Mouse (Mus musculus) frontal cortex, postnatal 25 days (tissue): ENCODE results near the gene Olfr993.

ENCODE experiments used
- DNase-seq, 2 experiments: peaks; one replicate each; pipeline ENCODE4 v3.0.0; 2022; ENCODE audit warnings: low spot score in 2 of 2

Olfr993 gene

GRCm38 (mm10) chr2:85414777-85415176, at the start of gene Olfr993:
Gene Olfr993 (minus strand): TSS chr2:85414877.
- no peak for DNase-seq

- no peak for DNase-seq
Measured at GRCm38 (mm10) chr2:85443539-85443938, 28.9 kb upstream of the Olfr993 start, which contains the start of gene Olfr995. Gene Olfr995 (minus strand): TSS chr2:85443639.

DNA sequence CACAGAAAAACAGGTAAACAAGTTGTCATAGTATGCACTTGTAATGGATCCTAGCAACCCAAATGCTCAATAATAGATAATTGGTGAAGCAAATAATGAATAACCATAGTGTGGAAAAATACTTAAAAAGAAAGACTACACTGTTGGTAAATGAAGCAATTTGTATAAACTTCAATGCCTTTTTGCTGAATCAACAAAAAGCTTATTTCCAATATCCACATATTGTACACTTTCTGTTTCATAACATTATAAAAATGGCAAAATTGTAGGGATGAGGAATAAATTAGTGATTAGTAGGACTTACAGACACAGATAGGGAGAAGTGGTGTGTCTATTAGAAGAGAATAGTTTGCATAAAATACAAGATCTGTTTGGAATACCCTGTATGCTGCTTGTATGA, 27.9 kb upstream of the Olfr993 start:
- DNase-seq = no peak

DNA sequence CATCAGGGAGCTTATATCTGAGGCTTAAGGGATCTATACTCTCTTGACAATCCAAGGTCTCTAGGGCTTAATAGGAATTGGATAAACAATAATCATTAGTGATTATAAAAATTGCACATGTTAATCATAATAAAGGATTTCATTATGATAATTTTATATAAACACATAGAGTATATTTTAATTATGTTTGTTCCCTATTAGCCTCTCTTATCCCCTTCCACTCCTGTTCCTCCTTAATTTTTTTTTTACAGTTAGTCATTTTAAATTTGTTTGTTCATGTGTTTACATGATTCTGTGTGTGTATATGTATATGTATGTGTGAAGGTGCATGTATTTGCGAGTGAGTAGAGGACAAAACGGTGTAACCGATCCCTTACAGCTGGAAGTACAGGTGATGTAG, 21.7 kb upstream of the Olfr993 start, which contains the start of gene Olfr994:
TSS of gene Olfr994 (minus strand) at position 101 of the 400 bp plus-strand sequence.
- DNase-seq = no peak

- no peak for DNase-seq
Measured at GRCm38 (mm10) chr2:85425893-85426292, 11.2 kb upstream of the Olfr993 start.

GRCm38 (mm10) chr2:85409369-85409768, 5.3 kb downstream of the Olfr993 start, which contains the start of gene Olfr992:
Gene Olfr992 (minus strand): TSS chr2:85409469.
- no peak for DNase-seq
